Mouse (Mus musculus): ENCODE measurements around the gene Nectin1.

- TF ChIP-seq CTCF (IDR thresholded peaks at IDR 0.05; ENCODE audit: low read depth), result no peak
- no peak for TF ChIP-seq EP300 (IDR thresholded peaks at IDR 0.05; ENCODE audit: low read depth)
Observed at GRCm38 (mm10) chr9:43745951-43746703, 2.3 kb downstream of the Nectin1 start.

Data from liver, embryonic 14.5 days (tissue).